Mouse (Mus musculus): ENCODE data around the gene Med29. TPM values are rescaled to one million over a fixed set of nuclear protein-coding genes. Genes with fewer than 3 reads are reported as not detected.
A peak's percentile ranks its signal among the peaks of the same experiment; 100 is the strongest.

Med29 gene
- polyA plus RNA-seq, 1 experiment from 2014 or later = 44.2 TPM

DNA sequence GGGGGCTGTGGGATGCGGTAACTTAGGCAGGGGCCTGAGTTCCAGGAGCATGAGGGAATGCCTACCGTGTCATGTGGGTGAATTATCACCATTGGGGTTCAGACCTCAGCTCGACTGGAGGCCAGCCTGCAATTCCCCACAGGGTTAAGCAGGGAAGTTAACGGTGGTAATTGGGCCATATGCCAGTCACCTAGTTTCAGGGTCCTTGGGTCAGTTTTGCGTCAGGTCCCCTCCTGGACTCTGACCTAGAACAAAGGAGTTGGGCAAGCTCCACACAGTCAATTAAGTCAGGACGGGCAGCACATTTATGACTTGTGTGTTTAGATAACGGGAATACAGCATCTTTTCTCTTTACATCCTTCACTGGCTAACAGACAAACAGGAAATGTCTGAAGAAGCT lies 51.1 kb downstream of the Med29 start:
- H3K4me3 ChIP-seq (ENCODE audit: low read depth, low read length) = no peak overlapping the region
- H3K27ac ChIP-seq (ENCODE audit: low read depth, low read length) = peak overlapping the region; percentile 62
- H3K27me3 ChIP-seq (replicated peaks; ENCODE audit: control insufficient read depth, insufficient read depth, low read length) = no peaks in the 10 kb centered on the region
- no peak for TF ChIP-seq CTCF (IDR thresholded peaks at IDR 0.05; ENCODE audit: low read depth)
- ATAC-seq = peak; percentile 58
- H3K9me3 ChIP-seq (ENCODE audit: control insufficient read depth) = no peaks in the 10 kb centered on the region
- H3K4me2 ChIP-seq (replicated peaks; ENCODE audit: low read depth) = peak overlapping the region; percentile 13; the same call in 1 of the 2 replicates
- H3K4me1 ChIP-seq (replicated peaks; ENCODE audit: control insufficient read depth, insufficient read depth, low read length) = no peaks in the 10 kb centered on the region; the same call in none of the 2 replicates
- 10% methylated on average over 7 of the region's 7 CpGs for WGBS
- no peaks in the 10 kb centered on the region for H3K36me3 ChIP-seq (ENCODE audit: control insufficient read depth, insufficient read depth)
- no peak overlapping the region for H3K9ac ChIP-seq (ENCODE audit: low read depth, low read length)

- Histone ChIP-seq H3K36me3 (ENCODE audit: control insufficient read depth, insufficient read depth) (peaks cover 6% of the 10 kb centered on the region; the same call in 1 of the 2 replicates), H3K9ac (ENCODE audit: low read depth, low read length) (0 out of 2 replicates have a peak overlapping the region, but pooled peaks have one; percentile 92)
- peak; percentile 45 for TF ChIP-seq CTCF (IDR thresholded peaks at IDR 0.05; ENCODE audit: low read depth)
Measured at GRCm38 (mm10) chr7:28339213-28339917, 53.1 kb downstream of the Med29 start.

DNA sequence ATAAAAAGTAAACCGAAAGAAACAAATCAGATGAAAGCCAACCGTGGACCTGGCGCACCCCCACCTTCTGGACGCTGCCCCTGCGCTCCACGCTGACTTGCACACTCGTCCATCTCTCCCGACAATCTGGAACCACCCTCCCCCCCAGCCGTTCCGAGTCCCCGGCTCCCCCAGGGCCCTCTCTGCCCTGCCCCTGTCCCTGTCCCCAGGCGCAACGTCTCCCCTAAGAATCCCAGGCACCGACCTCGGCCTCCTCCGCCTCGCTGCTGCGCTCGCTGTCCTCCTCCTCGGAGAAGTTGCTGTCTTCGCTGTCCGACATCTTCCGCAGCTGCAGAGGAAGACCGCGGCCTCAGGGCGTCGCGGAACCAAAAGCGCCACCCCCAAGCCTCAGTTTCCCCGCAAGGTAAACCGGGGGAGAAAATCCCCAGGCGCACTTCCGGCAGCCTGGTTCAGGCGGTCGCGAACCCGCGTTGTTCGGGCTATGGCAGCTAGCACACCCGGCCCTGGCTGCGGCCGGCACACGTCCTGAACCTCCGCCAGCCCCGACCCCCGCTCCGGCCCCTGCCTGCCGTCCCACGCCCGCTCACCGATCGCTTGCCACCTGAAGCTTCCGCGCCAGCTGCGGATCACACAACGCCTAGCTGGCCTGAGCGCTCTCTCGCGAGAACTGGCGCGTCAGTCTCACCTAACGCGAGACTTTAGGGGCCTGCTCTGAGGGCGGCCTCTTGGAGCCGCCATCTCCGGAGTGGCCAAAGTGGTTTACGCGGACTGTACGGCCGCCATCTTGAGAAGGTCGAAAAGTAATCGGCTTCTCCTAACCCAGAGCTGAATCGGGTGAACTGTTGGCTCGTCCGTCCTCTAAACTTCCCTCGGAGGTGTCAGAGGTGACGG lies 54.2 kb downstream of the Med29 start, which contains the start of gene Supt5:
Supt5 (minus strand) TSS at position 639 of the 891 bp plus-strand sequence.
- peaks cover 10% of the 10 kb centered on the region for H3K36me3 ChIP-seq (ENCODE audit: control insufficient read depth, insufficient read depth)
- WGBS = under 1% methylated on average over 77 of the region's 77 CpGs

More at GRCm38 (mm10) chr7:28339213-28339917, 53.1 kb downstream of the Med29 start:
- no peak for ATAC-seq
- 71% methylated on average over 19 of the region's 19 CpGs for WGBS
- H3K27ac ChIP-seq (ENCODE audit: low read depth, low read length) = peak overlapping the region; percentile 89
- no peaks in the 10 kb centered on the region for H3K9me3 ChIP-seq (ENCODE audit: control insufficient read depth)
- H3K4me1 ChIP-seq (replicated peaks; ENCODE audit: control insufficient read depth, insufficient read depth, low read length) = no peaks in the 10 kb centered on the region; the same call in none of the 2 replicates
- H3K27me3 ChIP-seq (replicated peaks; ENCODE audit: control insufficient read depth, insufficient read depth, low read length) = no peaks in the 10 kb centered on the region
- peak overlapping the region; percentile 70 for H3K4me2 ChIP-seq (replicated peaks; ENCODE audit: low read depth)
- peak overlapping the region; percentile 87 for H3K4me3 ChIP-seq (ENCODE audit: low read depth, low read length)

More for the DNA sequence above, 54.2 kb downstream of the Med29 start, which contains the start of gene Supt5:
- no peaks in the 10 kb centered on the region; the same call in none of the 2 replicates for H3K4me1 ChIP-seq (replicated peaks; ENCODE audit: control insufficient read depth, insufficient read depth, low read length)
- H3K27ac ChIP-seq (ENCODE audit: low read depth, low read length) = peak within 1 kb of the TSS; percentile 89
- peak within 1 kb of the TSS; percentile 70 for H3K4me2 ChIP-seq (replicated peaks; ENCODE audit: low read depth)
- H3K9ac ChIP-seq (ENCODE audit: low read depth, low read length) = peak within 1 kb of the TSS; percentile 92
- H3K9me3 ChIP-seq (ENCODE audit: control insufficient read depth) = no peaks in the 10 kb centered on the region
- no peaks in the 10 kb centered on the region for H3K27me3 ChIP-seq (replicated peaks; ENCODE audit: control insufficient read depth, insufficient read depth, low read length)
- H3K4me3 ChIP-seq (ENCODE audit: low read depth, low read length) = peak within 1 kb of the TSS; percentile 87
- ATAC-seq = peak; percentile 97
- TF ChIP-seq CTCF (IDR thresholded peaks at IDR 0.05; ENCODE audit: low read depth) = peak; percentile 24; the same call in 1 of the 2 replicates

Other genes starting within 250 kb of the Med29 start
- gene Fbl, start 223.0 kb downstream of the Med29 start, polyA plus RNA-seq (2015; fragmentation: Nextera tagmentation; extraction: Ambion mirVana) = 60.6 and 67.1 TPM in 2 replicates
- gene Dyrk1b, start 213.2 kb downstream of the Med29 start, polyA plus RNA-seq (2015; fragmentation: Nextera tagmentation; extraction: Ambion mirVana) = 7.0 and 8.2 TPM in 2 replicates
- gene Eid2, start 124.8 kb downstream of the Med29 start, polyA plus RNA-seq (2015; fragmentation: Nextera tagmentation; extraction: Ambion mirVana) = 3.1 and 3.7 TPM in 2 replicates
- 6.8 and 7.0 TPM in 2 replicates for gene Eid2b, start 115.0 kb downstream of the Med29 start, polyA plus RNA-seq (2015; fragmentation: Nextera tagmentation; extraction: Ambion mirVana)
- 0.24 TPM in 1 of 2 replicates, not detected in the other for gene Selenov, start 101.5 kb downstream of the Med29 start, polyA plus RNA-seq (2015; fragmentation: Nextera tagmentation; extraction: Ambion mirVana)
- 0.90 and 0.95 TPM in 2 replicates for gene Dll3, start 90.5 kb downstream of the Med29 start, polyA plus RNA-seq (2015; fragmentation: Nextera tagmentation; extraction: Ambion mirVana)
- gene Timm50, start 80.6 kb downstream of the Med29 start, polyA plus RNA-seq (2015; fragmentation: Nextera tagmentation; extraction: Ambion mirVana) = 68.8 and 69.7 TPM in 2 replicates
- 32.5 and 34.6 TPM in 2 replicates for gene Supt5, start 54.0 kb downstream of the Med29 start, polyA plus RNA-seq (2015; fragmentation: Nextera tagmentation; extraction: Ambion mirVana)
- gene Rps16, start 42.1 kb downstream of the Med29 start, polyA plus RNA-seq (2015; fragmentation: Nextera tagmentation; extraction: Ambion mirVana) = 695 and 702 TPM in 2 replicates
- 10.6 and 11.9 TPM in 2 replicates for gene Plekhg2, start 20.1 kb downstream of the Med29 start, polyA plus RNA-seq (2015; fragmentation: Nextera tagmentation; extraction: Ambion mirVana)
- 57.3 and 61.5 TPM in 2 replicates for gene Zfp36, start 12.5 kb downstream of the Med29 start, polyA plus RNA-seq (2015; fragmentation: Nextera tagmentation; extraction: Ambion mirVana)
- 54.6 and 60.6 TPM in 2 replicates for gene Paf1, start 243 bp upstream of the Med29 start, polyA plus RNA-seq (2015; fragmentation: Nextera tagmentation; extraction: Ambion mirVana)
- gene Gmfg, start 44.7 kb upstream of the Med29 start, polyA plus RNA-seq (2015; fragmentation: Nextera tagmentation; extraction: Ambion mirVana) = 33.6 and 35.0 TPM in 2 replicates
- 0.55 and 0.82 TPM in 2 replicates for gene Lrfn1, start 59.3 kb upstream of the Med29 start, polyA plus RNA-seq (2015; fragmentation: Nextera tagmentation; extraction: Ambion mirVana)
- not detected in 2 replicates for gene Ifnl2, start 117.7 kb upstream of the Med29 start, polyA plus RNA-seq (2015; fragmentation: Nextera tagmentation; extraction: Ambion mirVana)
- not detected in 2 replicates for gene Ifnl3, start 130.1 kb upstream of the Med29 start, polyA plus RNA-seq (2015; fragmentation: Nextera tagmentation; extraction: Ambion mirVana)
- gene Sycn, start 148.2 kb upstream of the Med29 start, polyA plus RNA-seq (2015; fragmentation: Nextera tagmentation; extraction: Ambion mirVana) = 17.0 and 23.4 TPM in 2 replicates
- gene Nccrp1, start 154.5 kb upstream of the Med29 start, polyA plus RNA-seq (2015; fragmentation: Nextera tagmentation; extraction: Ambion mirVana) = not detected in 2 replicates
- gene Samd4b, start 205.4 kb upstream of the Med29 start, polyA plus RNA-seq (2015; fragmentation: Nextera tagmentation; extraction: Ambion mirVana) = 12.4 and 13.4 TPM in 2 replicates
- gene Pak4, start 205.5 kb upstream of the Med29 start, polyA plus RNA-seq (2015; fragmentation: Nextera tagmentation; extraction: Ambion mirVana) = 17.2 and 19.7 TPM in 2 replicates
- gene Acp7, start 238.6 kb upstream of the Med29 start, polyA plus RNA-seq (2015; fragmentation: Nextera tagmentation; extraction: Ambion mirVana) = not detected in 2 replicates

All from intestine, postnatal 0 days (tissue).